Mouse (Mus musculus) small intestine, adult 2 months (tissue): ENCODE measurements around the gene Klra7.
"Not testable (repeated sequence)": the region's sequence is repeated elsewhere in the genome, so short reads cannot be mapped to it uniquely, and the experiment has no call there.

ENCODE experiments used
- CTCF ChIP-seq: fragments of 200-500 bp; IDR thresholded peaks from 2 replicates; pipeline ENCODE4 v1.5.1; 2012; ENCODE audit warnings: low read depth, mild to moderate bottlenecking, control low read depth, inconsistent platforms, low read length, moderate library complexity, mixed read lengths; ENCODE audit not compliant: insufficient replicate concordance, insufficient read length; ENCODE audit errors: extremely low read depth
- POLR2A ChIP-seq: fragments of 200-500 bp; IDR thresholded peaks from 2 replicates; pipeline ENCODE4 v1.6.1; 2012; ENCODE audit warnings: low read depth, mild to moderate bottlenecking, control low read depth, inconsistent platforms, low read length, moderate library complexity

- not testable (repeated sequence) for TF ChIP-seq POLR2A, CTCF
Measured at GRCm38 (mm10) chr6:130197453-130197852, 35.7 kb downstream of the Klra7 start.
